Mouse (Mus musculus): ENCODE data around the gene Tbx1.

- no peak for TF ChIP-seq CTCF (IDR thresholded peaks at IDR 0.05; ENCODE audit: borderline replicate concordance, insufficient read depth, low read length)
- TF ChIP-seq POLR2A (IDR thresholded peaks at IDR 0.05; ENCODE audit: low read depth, low read length) = no peak
These were observed 4.2 kb downstream of the Tbx1 start for GRCm38 (mm10) chr16:18586076-18586905.

Measured in embryonic fibroblast, embryonic 13.5 days (primary cell).